Mouse (Mus musculus) spleen, adult 2 months (tissue): ENCODE measurements around the gene Cnpy1.

Experiments
- CTCF ChIP-seq: fragments of 200-500 bp; IDR thresholded peaks from 2 replicates; pipeline ENCODE4 v1.5.1; 2011; ENCODE audit warnings: mild to moderate bottlenecking, inconsistent platforms; ENCODE audit not compliant: insufficient read depth, insufficient read length, insufficient replicate concordance; ENCODE audit errors: extremely low read depth
- POLR2A ChIP-seq: fragments of 200-500 bp; IDR thresholded peaks from 2 replicates; pipeline ENCODE4 v1.6.1; 2011; ENCODE audit warnings: low read depth, low read length, inconsistent platforms

DNA sequence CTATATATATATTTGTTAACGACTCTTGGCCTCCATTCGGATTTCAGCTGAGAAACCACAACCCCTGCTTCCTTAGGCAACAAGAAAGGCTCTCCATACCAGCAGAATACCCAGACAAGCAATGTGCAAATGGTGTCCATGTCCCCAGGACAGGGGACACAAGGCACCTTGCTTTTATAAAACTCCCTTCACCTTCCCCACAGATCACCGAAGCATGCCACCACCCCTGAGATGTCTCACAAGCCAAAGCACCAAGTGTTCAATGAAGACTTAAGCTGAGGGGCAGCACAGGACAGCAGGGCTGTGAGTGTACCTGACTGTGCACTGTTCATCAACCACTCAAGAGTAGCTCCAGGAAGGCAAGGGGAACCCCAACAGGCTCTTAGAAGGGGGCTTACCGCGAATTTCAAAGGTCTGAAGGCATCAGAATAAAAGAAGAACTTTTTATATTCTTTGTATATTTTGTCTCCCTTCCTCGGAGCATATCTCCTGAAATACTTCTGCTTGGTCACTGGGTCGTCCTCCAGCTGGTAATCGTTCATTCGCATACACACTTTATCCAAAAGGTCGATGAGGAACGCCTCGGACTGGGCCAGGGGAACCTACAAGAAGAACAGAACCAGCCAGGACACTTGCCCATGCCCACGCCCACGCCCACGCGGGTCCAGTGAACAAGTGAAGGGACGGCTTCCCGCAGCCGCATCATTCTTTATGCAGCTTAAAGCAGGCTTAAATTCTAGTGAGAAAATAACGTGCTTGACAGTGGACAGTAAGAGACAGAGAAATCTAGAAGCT, 36.7 kb downstream of the Cnpy1 start:
- TF ChIP-seq CTCF (no peak), POLR2A (no peak)
